Mouse (Mus musculus) left cerebral cortex, postnatal 25 days (tissue): ENCODE data around the gene Col13a1. TPM values are rescaled to one million over a fixed set of nuclear protein-coding genes. Genes with fewer than 3 reads are reported as not detected.
A peak's percentile ranks its signal among the peaks of the same experiment; 100 is the strongest.

Source experiments
- DNase-seq, 2 experiments: peaks; one replicate each; pipeline ENCODE4 v3.0.0; 2022; ENCODE audit warnings: low spot score in 2 of 2, mixed read lengths in 1 of 2
- intact Hi-C: fragments of 180-260 bp; cut with DNase I; formaldehyde crosslinking; loops from one replicate; pipeline ENCODE4 v1.15.1; 2025
- total RNA-seq, 2 experiments: library from RNA; stranded (reverse); gene quantifications; 2 replicates each; pipeline ENCODE4 v1.2.3; 2021

Col13a1 gene
- total RNA-seq, 2 experiments from 2014 or later, result 1.1 to 1.3 TPM

- intact Hi-C loops, result no loop called here
- DNase-seq, result no peak
Measured at GRCm38 (mm10) chr10:61974581-61974980, 4.3 kb downstream of the Col13a1 start.

- no peak for DNase-seq
- intact Hi-C loops, result no loop called here
Measured at GRCm38 (mm10) chr10:61972041-61972440, 6.9 kb downstream of the Col13a1 start.

- DNase-seq, result no peak
- intact Hi-C loops, result no loop called here
Measured at GRCm38 (mm10) chr10:61968003-61968553, 10.8 kb downstream of the Col13a1 start.

GRCm38 (mm10) chr10:61967207-61967606 lies 11.7 kb downstream of the Col13a1 start:
- no peak for DNase-seq
- intact Hi-C loops, result no loop called here

GRCm38 (mm10) chr10:61965386-61965841 lies 13.5 kb downstream of the Col13a1 start:
- no peak for DNase-seq

GRCm38 (mm10) chr10:61956718-61957117 lies 22.2 kb downstream of the Col13a1 start:
- no peak for DNase-seq
- intact Hi-C loops, result no loop called here

More at GRCm38 (mm10) chr10:61965386-61965841, 13.5 kb downstream of the Col13a1 start:
- intact Hi-C loops, result no loop called here

GRCm38 (mm10) chr10:61953916-61954315 lies 25.0 kb downstream of the Col13a1 start:
- intact Hi-C loops, result no loop called here
- no peak for DNase-seq

- intact Hi-C loops, result no loop called here
- peak; percentile 28 for DNase-seq
Measured at GRCm38 (mm10) chr10:61949542-61949941, 29.4 kb downstream of the Col13a1 start.

GRCm38 (mm10) chr10:61944386-61944785 lies 34.5 kb downstream of the Col13a1 start:
- intact Hi-C loops, result no loop called here
- DNase-seq, result peak in 1 of 2 experiments; percentile 23

- no peak for DNase-seq
- intact Hi-C loops, result no loop called here
Measured at GRCm38 (mm10) chr10:61943480-61943879, 35.4 kb downstream of the Col13a1 start.

GRCm38 (mm10) chr10:61942719-61943118 lies 36.2 kb downstream of the Col13a1 start:
- no peak for DNase-seq
- intact Hi-C loops, result no loop called here

GRCm38 (mm10) chr10:61936211-61937121 lies 42.4 kb downstream of the Col13a1 start:
- DNase-seq, result no peak
- intact Hi-C loops, result no loop called here

GRCm38 (mm10) chr10:61931678-61932077 lies 47.2 kb downstream of the Col13a1 start:
- no peak for DNase-seq
- intact Hi-C loops, result no loop called here

- no peak for DNase-seq
- intact Hi-C loops, result no loop called here
Measured at GRCm38 (mm10) chr10:61929901-61930300, 49.0 kb downstream of the Col13a1 start.

- no peak for DNase-seq
- intact Hi-C loops, result no loop called here
Measured at GRCm38 (mm10) chr10:61928725-61929651, 49.9 kb downstream of the Col13a1 start.

- intact Hi-C loops, result no loop called here
- DNase-seq, result no peak
Measured at GRCm38 (mm10) chr10:61925691-61926090, 53.2 kb downstream of the Col13a1 start.

GRCm38 (mm10) chr10:61920655-61921365 lies 58.1 kb downstream of the Col13a1 start:
- DNase-seq, result no peak
- intact Hi-C loops, result no loop called here

GRCm38 (mm10) chr10:61919924-61920654 lies 58.8 kb downstream of the Col13a1 start:
- intact Hi-C loops, result no loop called here
- DNase-seq, result no peak

GRCm38 (mm10) chr10:61919496-61919895 lies 59.4 kb downstream of the Col13a1 start:
- no peak for DNase-seq
- intact Hi-C loops, result no loop called here
